Mouse (Mus musculus) c-Kit-negative CD71-positive TER-119-positive erythroid progenitor cells, embryonic 14.5 days (primary cell): ENCODE results near the gene Cadm4.
"Not testable (repeated sequence)": the region's sequence is repeated elsewhere in the genome, so short reads cannot be mapped to it uniquely, and the experiment has no call there.

Experiments
- DNase-seq: peaks from one replicate; pipeline ENCODE4 v3.0.0-alpha.2; 2013; ENCODE audit warnings: low read depth, low spot score

Gene Cadm4

GRCm38 (mm10) chr7:24501492-24501891 lies 19.7 kb downstream of the Cadm4 start:
- no peak for DNase-seq

GRCm38 (mm10) chr7:24504004-24504403 lies 22.2 kb downstream of the Cadm4 start:
- no peak for DNase-seq

GRCm38 (mm10) chr7:24504868-24505267 lies 23.0 kb downstream of the Cadm4 start:
- DNase-seq, result no peak

- DNase-seq, result no peak
These were observed 23.7 kb downstream of the Cadm4 start for GRCm38 (mm10) chr7:24505447-24506064.

GRCm38 (mm10) chr7:24506065-24506459 lies 24.2 kb downstream of the Cadm4 start:
- no peak for DNase-seq

- no peak for DNase-seq
These were observed 24.6 kb downstream of the Cadm4 start for GRCm38 (mm10) chr7:24506476-24506837.

GRCm38 (mm10) chr7:24506838-24507725 lies 25.3 kb downstream of the Cadm4 start, which contains the start of gene Zfp428:
Zfp428 (plus strand) TSS chr7:24507006.
- DNase-seq, result peak; percentile 47

GRCm38 (mm10) chr7:24507726-24508114 lies 25.9 kb downstream of the Cadm4 start:
- no peak for DNase-seq

GRCm38 (mm10) chr7:24512355-24512754 lies 30.5 kb downstream of the Cadm4 start, which contains the start of gene AC161166.1:
AC161166.1 (minus strand) TSS chr7:24512455.
- DNase-seq, result no peak

GRCm38 (mm10) chr7:24516319-24516718 lies 34.5 kb downstream of the Cadm4 start:
- DNase-seq, result not testable (repeated sequence)

GRCm38 (mm10) chr7:24517077-24517476 lies 35.3 kb downstream of the Cadm4 start:
- no peak for DNase-seq

- DNase-seq, result no peak
These were observed 35.8 kb downstream of the Cadm4 start for GRCm38 (mm10) chr7:24517654-24518053.

GRCm38 (mm10) chr7:24519130-24519529 lies 37.3 kb downstream of the Cadm4 start:
- no peak for DNase-seq

GRCm38 (mm10) chr7:24520054-24520453 lies 38.2 kb downstream of the Cadm4 start:
- DNase-seq, result not testable (repeated sequence)

GRCm38 (mm10) chr7:24522805-24523204 lies 41.0 kb downstream of the Cadm4 start:
- no peak for DNase-seq

- no peak for DNase-seq
These were observed 41.9 kb downstream of the Cadm4 start for GRCm38 (mm10) chr7:24523723-24524122.

GRCm38 (mm10) chr7:24524978-24525377 lies 43.2 kb downstream of the Cadm4 start:
- no peak for DNase-seq

GRCm38 (mm10) chr7:24525686-24526420 lies 44.0 kb downstream of the Cadm4 start:
- DNase-seq, result no peak

GRCm38 (mm10) chr7:24528861-24529260 lies 47.0 kb downstream of the Cadm4 start:
- no peak for DNase-seq

GRCm38 (mm10) chr7:24529580-24529979 lies 47.8 kb downstream of the Cadm4 start:
- DNase-seq, result no peak

- peak; percentile 92 for DNase-seq
These were observed 48.5 kb downstream of the Cadm4 start, which contains the start of gene Irgq for GRCm38 (mm10) chr7:24530062-24530931. Irgq (plus strand) TSS chr7:24530689.
